Mouse (Mus musculus) embryonic fibroblast, embryonic 13.5 days (primary cell): Measurements from ENCODE around the gene Ager. TPM values are rescaled to one million over a fixed set of nuclear protein-coding genes. Genes with fewer than 3 reads are reported as not detected.

Source experiments
- H3K27ac ChIP-seq: 2 replicates; pipeline ENCODE4 v1.5.1; 2012; ENCODE audit warnings: low read length, control low read depth, inconsistent platforms; ENCODE audit not compliant: insufficient read depth
- H3K4me1 ChIP-seq: 2 replicates; pipeline ENCODE4 v1.6.1; 2011; ENCODE audit warnings: low read length; ENCODE audit not compliant: control insufficient read depth, insufficient read depth
- H3K4me3 ChIP-seq: 2 replicates; pipeline ENCODE4 v1.5.1; 2011; ENCODE audit warnings: mild to moderate bottlenecking, control low read depth, low read length; ENCODE audit not compliant: insufficient read depth
- CTCF ChIP-seq: IDR thresholded peaks from 2 replicates; pipeline ENCODE4 v1.5.1; 2011; ENCODE audit warnings: mild to moderate bottlenecking, control low read depth, low read length, moderate library complexity, borderline replicate concordance; ENCODE audit not compliant: insufficient read depth
- POLR2A ChIP-seq: IDR thresholded peaks from 2 replicates; pipeline ENCODE4 v1.6.1; 2011; ENCODE audit warnings: low read depth, mild to moderate bottlenecking, control low read depth, low read length, moderate library complexity
- polyA plus RNA-seq: library from polyadenylated mRNA; stranded (reverse); fragments of >200 nt; gene quantifications from 2 replicates; pipeline ENCODE4 v1.2.4, GENCODE M21; 2011; ENCODE audit warnings: low read depth; ENCODE audit not compliant: missing spikeins, insufficient read length

Ager gene
- polyA plus RNA-seq, 1 experiment, result 0.70 TPM

- Histone ChIP-seq H3K27ac (no peak overlapping the region), H3K4me1 (no peaks in the 10 kb centered on the region), H3K4me3 (no peak overlapping the region)
- TF ChIP-seq POLR2A, result no peak
- no peak for TF ChIP-seq CTCF
Observed at GRCm38 (mm10) chr17:34582528-34582927, 15.1 kb upstream of the Ager start.

- Histone ChIP-seq H3K4me3 (no peak overlapping the region), H3K4me1 (no peaks in the 10 kb centered on the region), H3K27ac (no peak overlapping the region)
- no peak for TF ChIP-seq POLR2A
- no peak for TF ChIP-seq CTCF
Observed at GRCm38 (mm10) chr17:34583397-34583796, 14.3 kb upstream of the Ager start.

GRCm38 (mm10) chr17:34583819-34584218 is 13.8 kb upstream of the Ager start:
- Histone ChIP-seq H3K4me1 (no peaks in the 10 kb centered on the region), H3K4me3 (no peak overlapping the region), H3K27ac (no peak overlapping the region)
- TF ChIP-seq CTCF (no peak), POLR2A (no peak)

GRCm38 (mm10) chr17:34585121-34585520 is 12.5 kb upstream of the Ager start:
- no peaks in the 10 kb centered on the region; the same call in 1 of the 2 replicates for H3K4me1 ChIP-seq
- H3K4me3 ChIP-seq, result no peak overlapping the region
- no peak overlapping the region for H3K27ac ChIP-seq
- TF ChIP-seq CTCF, result no peak
- TF ChIP-seq POLR2A, result no peak

GRCm38 (mm10) chr17:34585877-34586771 is 11.5 kb upstream of the Ager start:
- no peaks in the 10 kb centered on the region; the same call in 1 of the 2 replicates for H3K4me1 ChIP-seq
- H3K4me3 ChIP-seq, result peak overlapping the region; percentile 58
- no peak overlapping the region for H3K27ac ChIP-seq
- TF ChIP-seq CTCF (no peak), POLR2A (no peak)

- Histone ChIP-seq H3K4me1 (peaks cover 3% of the 10 kb centered on the region; the same call in 1 of the 2 replicates), H3K27ac (peak overlapping the region; percentile 74), H3K4me3 (peak overlapping the region; percentile 58)
- TF ChIP-seq POLR2A (peak; percentile 64), CTCF (no peak)
Observed at GRCm38 (mm10) chr17:34586796-34587422, 10.8 kb upstream of the Ager start.

- peak overlapping the region; percentile 74 for H3K27ac ChIP-seq
- peaks cover 3% of the 10 kb centered on the region; the same call in 1 of the 2 replicates for H3K4me1 ChIP-seq
- TF ChIP-seq POLR2A (peak; percentile 92), CTCF (no peak)
- H3K4me3 ChIP-seq, result peak overlapping the region; percentile 74
Observed at GRCm38 (mm10) chr17:34587423-34587811, 10.2 kb upstream of the Ager start.

GRCm38 (mm10) chr17:34587814-34588213 is 9.8 kb upstream of the Ager start:
- Histone ChIP-seq H3K27ac (peak overlapping the region; percentile 18; the same call in 1 of the 2 replicates), H3K4me1 (peaks cover 3% of the 10 kb centered on the region; the same call in 1 of the 2 replicates), H3K4me3 (peak overlapping the region; percentile 74)
- no peak for TF ChIP-seq POLR2A
- no peak for TF ChIP-seq CTCF

- Histone ChIP-seq H3K4me1 (peaks cover 3% of the 10 kb centered on the region; the same call in 1 of the 2 replicates), H3K27ac (no peak overlapping the region), H3K4me3 (no peak overlapping the region)
- TF ChIP-seq CTCF, result no peak
- peak; percentile 35 for TF ChIP-seq POLR2A
Observed at GRCm38 (mm10) chr17:34588767-34589166, 8.9 kb upstream of the Ager start.
